Mouse (Mus musculus) midbrain, embryonic 15.5 days (tissue): ENCODE data around the gene Rps2. TPM values are rescaled to one million over a fixed set of nuclear protein-coding genes. Genes with fewer than 3 reads are reported as not detected.
"Not testable (repeated sequence)": the region's sequence is repeated elsewhere in the genome, so short reads cannot be mapped to it uniquely, and the experiment has no call there.

ENCODE experiments used
- ATAC-seq: fragments of 200-750 bp; cut with Nextera tagmentation; replicated peaks from 2 replicates; pipeline ENCODE4 v1.8.0; 2017; ENCODE audit warnings: moderate TSS enrichment
- H3K27ac ChIP-seq: fragments of 300-500 bp; sonication (generic); 2 replicates; pipeline ENCODE4 v1.5.1; 2015; ENCODE audit warnings: mild to moderate bottlenecking, inconsistent platforms
- H3K27me3 ChIP-seq: fragments of 300-500 bp; sonication (generic); replicated peaks from 2 replicates; pipeline ENCODE4 v1.6.1; 2015; ENCODE audit warnings: inconsistent platforms
- H3K36me3 ChIP-seq: fragments of 300-500 bp; sonication (generic); replicated peaks from 2 replicates; pipeline ENCODE4 v1.6.1; 2015; ENCODE audit warnings: inconsistent platforms
- H3K4me1 ChIP-seq: fragments of 300-500 bp; sonication (generic); 2 replicates; pipeline ENCODE4 v1.6.1; 2015; ENCODE audit warnings: inconsistent platforms
- H3K4me2 ChIP-seq: fragments of 300-500 bp; sonication (generic); 2 replicates; pipeline ENCODE4 v1.6.1; 2015; ENCODE audit warnings: inconsistent platforms, mild to moderate bottlenecking, moderate library complexity
- H3K4me3 ChIP-seq: fragments of 300-500 bp; sonication (generic); 2 replicates; pipeline ENCODE4 v1.5.1; 2015; ENCODE audit warnings: mild to moderate bottlenecking, inconsistent platforms
- H3K9ac ChIP-seq: fragments of 300-500 bp; sonication (generic); 2 replicates; pipeline ENCODE4 v1.6.1; 2015; ENCODE audit warnings: mild to moderate bottlenecking, inconsistent platforms
- H3K9me3 ChIP-seq: fragments of 300-500 bp; sonication (generic); 2 replicates; pipeline ENCODE4 v1.6.1; 2016; ENCODE audit warnings: inconsistent platforms
- WGBS: fragments of 180-500 bp; shearing (Covaris S2); methylation state at CpG from one replicate; pipeline ENCODE4 v1.1.7; 2015; ENCODE audit warnings: mixed read lengths; 5-methylcytosine and 5-hydroxymethylcytosine counted together
- polyA plus RNA-seq: library from polyadenylated mRNA; unstranded; fragments of >200 nt; fragmentation: Nextera tagmentation; extraction: Ambion mirVana; gene quantifications from 2 replicates; pipeline ENCODE4 v1.2.1, GENCODE M21; 2015

Rps2 gene
- 706 and 744 TPM in 2 replicates for polyA plus RNA-seq

DNA sequence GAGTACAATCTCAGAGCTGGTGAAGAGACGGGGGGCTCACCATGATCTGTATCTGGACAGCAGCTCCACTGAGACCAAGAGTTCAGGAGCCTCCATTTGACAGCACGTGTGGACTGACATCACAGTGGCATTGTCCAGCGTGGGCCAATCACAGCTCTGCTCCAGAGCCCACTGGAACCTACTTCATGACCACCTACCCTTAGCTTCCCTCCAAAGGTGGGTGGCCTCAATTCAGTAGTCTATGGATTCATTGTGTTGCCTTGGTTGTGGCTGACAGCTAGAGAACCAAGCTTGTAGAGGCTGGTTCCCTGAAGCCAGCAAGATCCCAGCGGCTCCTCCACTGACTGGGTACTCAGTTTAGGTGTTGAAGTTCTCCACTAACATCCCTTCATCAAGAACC is at the start of gene Rps2, which contains the start of gene Rnf151:
Rps2 (plus strand) TSS at position 174 of the 400 bp plus-strand sequence.
Rnf151 (minus strand) TSS at position 121 of the 400 bp plus-strand sequence.
- H3K36me3 ChIP-seq = peaks cover 10% of the 10 kb centered on the region
- H3K4me3 ChIP-seq = peak within 1 kb of the TSS; percentile 77
- H3K4me2 ChIP-seq = peak within 1 kb of the TSS; percentile 72
- no peak within 1 kb of the TSS for H3K9ac ChIP-seq
- no peaks in the 10 kb centered on the region for H3K27me3 ChIP-seq
- 77% methylated on average over 4 of the region's 4 CpGs for WGBS
- H3K4me1 ChIP-seq = peaks cover 28% of the 10 kb centered on the region
- H3K27ac ChIP-seq = no peak within 1 kb of the TSS
- no peak for ATAC-seq
- H3K9me3 ChIP-seq = no peaks in the 10 kb centered on the region

DNA sequence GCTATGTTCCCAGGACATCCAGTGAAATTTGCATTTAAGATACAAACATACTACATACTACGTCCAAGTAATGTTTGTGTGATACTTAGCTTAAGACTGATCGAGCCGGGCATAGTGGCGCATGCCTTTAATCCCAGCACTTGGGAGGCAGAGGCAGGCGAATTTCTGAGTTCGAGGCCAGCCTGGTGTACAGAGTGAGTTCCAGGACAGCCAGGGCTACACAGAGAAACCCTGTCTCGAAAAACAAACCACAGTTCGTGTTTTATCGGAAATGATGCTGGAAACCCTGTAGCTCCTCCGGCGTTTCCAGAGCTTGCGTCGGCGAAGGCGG is 48.7 kb upstream of the Rps2 start:
- not testable (repeated sequence) for H3K27me3 ChIP-seq, H3K9me3 ChIP-seq, H3K36me3 ChIP-seq
- H3K27ac ChIP-seq = peak overlapping the region; percentile 91
- peak; percentile 46 for ATAC-seq
- H3K4me3 ChIP-seq = peak overlapping the region; percentile 90
- H3K4me1 ChIP-seq = peaks cover 31% of the 10 kb centered on the region
- H3K9ac ChIP-seq = peak overlapping the region; percentile 98; the same call in 1 of the 2 replicates
- peak overlapping the region; percentile 88 for H3K4me2 ChIP-seq
- WGBS = 11% methylated on average over 15 of the region's 15 CpGs

DNA sequence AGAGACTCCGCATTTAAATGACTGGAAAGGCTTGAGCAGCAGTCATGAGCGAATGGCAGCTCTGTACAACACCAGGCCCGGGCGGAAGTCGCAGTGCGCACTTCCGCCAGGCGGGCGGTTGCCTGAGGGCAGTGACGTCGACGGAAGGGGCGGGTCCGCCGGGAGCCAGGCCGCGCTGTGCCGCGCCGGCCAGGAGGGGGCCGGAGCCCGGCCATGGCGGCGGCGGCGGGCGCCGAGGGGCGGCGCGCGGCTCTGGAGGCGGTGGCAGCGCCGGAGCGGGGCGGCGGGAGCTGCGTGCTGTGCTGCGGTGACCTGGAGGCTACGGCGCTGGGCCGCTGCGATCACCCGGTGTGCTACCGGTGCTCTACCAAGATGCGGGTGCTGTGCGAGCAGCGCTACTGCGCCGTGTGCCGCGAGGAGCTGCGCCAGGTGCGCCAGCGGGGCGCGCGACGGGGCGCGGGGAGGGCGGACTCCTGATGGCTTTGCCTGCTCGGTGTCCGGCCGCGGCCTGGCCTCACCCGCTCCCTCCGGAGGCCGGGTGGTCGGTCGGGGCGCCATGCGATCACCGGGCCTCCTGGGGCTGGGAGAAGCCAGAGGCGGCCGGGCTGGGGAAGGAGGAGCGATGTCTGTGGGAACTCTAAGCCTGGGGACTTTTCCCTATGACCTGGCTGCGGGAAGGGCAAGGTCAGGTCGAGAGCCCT is 48.2 kb upstream of the Rps2 start, which contains the start of gene Zfp598:
Zfp598 (plus strand) TSS at position 143 of the 701 bp plus-strand sequence.
- H3K4me3 ChIP-seq = peak within 1 kb of the TSS; percentile 90
- ATAC-seq = peak; percentile 97
- under 1% methylated on average over 72 of the region's 80 CpGs for WGBS

DNA sequence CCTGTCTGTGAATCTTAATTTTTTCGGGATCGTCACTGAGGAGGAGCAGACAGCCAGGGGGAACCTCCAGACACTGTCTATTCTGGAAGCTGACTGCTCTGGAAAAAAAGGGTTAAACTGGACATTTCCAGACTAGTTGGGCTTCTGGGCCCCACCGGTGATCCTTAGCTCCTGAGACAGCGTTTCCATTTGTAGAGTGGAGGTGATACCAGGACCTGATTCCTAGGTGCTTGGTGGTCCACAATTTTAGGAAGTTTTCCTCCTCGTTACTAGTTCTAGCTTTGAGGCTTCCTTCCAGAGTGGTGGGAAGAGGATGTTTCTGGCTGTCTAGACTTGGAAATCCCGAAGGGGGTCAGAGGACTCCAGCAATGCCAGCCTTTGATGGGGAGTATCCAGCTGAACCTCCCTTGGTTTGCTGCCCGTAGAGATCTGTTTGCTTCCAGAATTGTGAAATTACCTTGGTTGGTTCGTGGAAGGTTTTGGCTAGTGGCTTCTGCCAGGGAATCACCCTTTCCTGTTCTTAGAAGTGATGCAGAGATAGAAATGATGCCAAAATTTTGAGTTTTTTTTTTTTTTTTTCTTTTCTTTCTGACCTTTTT is 47.6 kb upstream of the Rps2 start:
- H3K4me2 ChIP-seq = peak overlapping the region; percentile 88
- H3K36me3 ChIP-seq = no peaks in the 10 kb centered on the region
- peak overlapping the region; percentile 91 for H3K27ac ChIP-seq
- peak overlapping the region; percentile 90 for H3K4me3 ChIP-seq
- H3K4me1 ChIP-seq = peaks cover 31% of the 10 kb centered on the region
- WGBS = 12% methylated on average over 8 of the region's 8 CpGs
- H3K27me3 ChIP-seq = no peaks in the 10 kb centered on the region
- H3K9ac ChIP-seq = peak overlapping the region; percentile 98
- ATAC-seq = no peak
- H3K9me3 ChIP-seq = no peaks in the 10 kb centered on the region

More for the DNA sequence above, 48.2 kb upstream of the Rps2 start, which contains the start of gene Zfp598:
- Histone ChIP-seq H3K4me1 (peaks cover 31% of the 10 kb centered on the region), H3K27me3 (no peaks in the 10 kb centered on the region), H3K9ac (peak within 1 kb of the TSS; percentile 98), H3K27ac (peak within 1 kb of the TSS; percentile 91), H3K36me3 (no peaks in the 10 kb centered on the region), H3K9me3 (no peaks in the 10 kb centered on the region), H3K4me2 (peak within 1 kb of the TSS; percentile 88)

DNA sequence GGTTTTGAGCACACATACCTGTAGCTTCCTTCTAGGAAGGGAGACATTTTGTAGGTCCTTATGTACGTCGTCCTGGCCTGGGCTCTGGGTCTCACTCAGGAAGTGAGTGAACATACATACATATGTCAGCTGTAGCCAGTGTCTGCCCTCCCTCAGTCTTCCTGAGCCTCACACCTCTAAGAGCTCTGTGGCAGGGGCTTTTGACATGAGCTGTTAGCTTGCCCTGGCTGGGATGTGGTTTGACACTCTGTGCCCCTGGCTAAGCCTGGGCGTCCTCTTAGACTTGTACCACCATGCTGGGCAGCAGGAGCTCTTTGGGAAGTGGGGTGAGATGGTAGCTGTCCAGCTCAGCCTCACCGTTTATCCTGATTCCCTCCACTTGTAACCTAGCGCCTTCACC is 46.6 kb upstream of the Rps2 start:
- Histone ChIP-seq H3K9me3 (no peaks in the 10 kb centered on the region), H3K4me3 (no peak overlapping the region), H3K27me3 (no peaks in the 10 kb centered on the region), H3K27ac (no peak overlapping the region), H3K4me1 (peaks cover 33% of the 10 kb centered on the region), H3K4me2 (peak overlapping the region; percentile 88; the same call in 1 of the 2 replicates), H3K9ac (0 out of 2 replicates have a peak overlapping the region, but pooled peaks have one; percentile 8), H3K36me3 (no peaks in the 10 kb centered on the region)
- WGBS = 76% methylated on average over 5 of the region's 5 CpGs
- ATAC-seq = no peak

DNA sequence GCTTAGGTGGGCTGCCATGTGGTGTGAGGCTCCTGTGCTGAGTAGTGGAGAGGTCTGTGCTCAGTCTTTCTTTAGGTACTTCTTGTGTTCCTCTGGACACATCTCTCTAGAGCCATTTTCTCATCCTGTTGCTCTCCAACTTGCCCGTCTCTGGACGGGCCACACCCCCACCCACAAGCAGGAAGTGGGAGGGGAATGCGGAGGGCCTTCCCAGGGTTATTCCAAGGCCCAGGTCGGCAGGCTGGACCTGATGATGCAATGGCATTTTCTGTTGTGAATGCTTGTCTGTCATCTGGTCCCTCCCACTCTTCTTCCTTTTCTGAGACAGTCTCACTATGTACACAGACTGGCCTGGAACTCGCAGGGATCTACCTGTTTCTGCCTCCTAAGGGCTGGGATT is 45.8 kb upstream of the Rps2 start:
- Histone ChIP-seq H3K4me1 (peaks cover 33% of the 10 kb centered on the region), H3K36me3 (0 out of 2 replicates have a peak, but pooled peaks cover 3% of the 10 kb centered on the region), H3K27ac (no peak overlapping the region), H3K27me3 (no peaks in the 10 kb centered on the region), H3K4me3 (no peak overlapping the region), H3K9ac (no peak overlapping the region), H3K4me2 (no peak overlapping the region; the same call in 1 of the 2 replicates), H3K9me3 (no peaks in the 10 kb centered on the region)
- ATAC-seq = no peak
- WGBS = 44% methylated on average over 5 of the region's 5 CpGs

DNA sequence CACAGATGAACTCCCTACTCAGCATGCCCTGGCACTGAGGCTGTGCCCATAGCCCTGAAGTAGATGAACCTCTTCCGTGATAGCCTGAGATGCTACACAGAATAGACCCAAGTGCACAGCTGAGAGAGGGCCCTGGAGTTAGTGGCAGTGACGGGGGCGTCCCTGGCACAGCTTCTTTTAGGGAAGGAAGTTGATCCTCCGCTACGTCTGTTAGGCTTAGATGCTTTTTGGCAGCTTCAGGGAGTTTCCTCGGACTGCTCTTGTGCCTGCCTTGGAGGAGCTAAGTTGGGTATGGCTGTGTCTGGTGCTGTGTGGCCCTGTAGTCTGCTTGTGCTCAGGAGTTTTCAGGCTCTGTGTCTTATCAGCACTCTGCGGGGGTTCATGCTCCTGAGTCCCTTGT is 43.6 kb upstream of the Rps2 start:
- H3K9ac ChIP-seq = no peak overlapping the region
- H3K9me3 ChIP-seq = no peaks in the 10 kb centered on the region

DNA sequence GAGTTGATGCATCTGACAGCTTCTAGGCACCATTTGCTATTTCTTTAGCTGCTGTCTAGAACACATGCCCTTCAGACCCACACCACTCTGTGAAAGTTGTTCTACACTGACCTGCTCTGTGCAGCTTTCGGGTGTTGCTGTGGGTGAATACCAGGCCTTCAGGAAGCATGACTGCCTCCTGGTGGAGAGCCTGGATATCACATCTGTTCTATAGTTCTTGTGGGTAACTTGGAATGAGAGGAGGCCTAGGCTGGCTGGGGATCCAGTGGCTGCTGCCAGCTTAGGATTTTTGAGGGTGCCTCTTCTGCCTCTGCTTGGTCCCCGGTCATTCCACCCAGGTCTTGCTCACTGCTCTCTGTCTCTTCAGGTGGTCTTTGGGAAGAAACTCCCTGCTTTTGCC is 41.7 kb upstream of the Rps2 start:
- 63% methylated on average over 2 of the region's 2 CpGs for WGBS
- Histone ChIP-seq H3K4me3 (no peak overlapping the region), H3K4me2 (no peak overlapping the region), H3K9me3 (no peaks in the 10 kb centered on the region), H3K27me3 (no peaks in the 10 kb centered on the region), H3K9ac (no peak overlapping the region), H3K36me3 (peaks cover 35% of the 10 kb centered on the region), H3K4me1 (peaks cover 15% of the 10 kb centered on the region), H3K27ac (no peak overlapping the region)
- no peak for ATAC-seq

More for the DNA sequence above, 43.6 kb upstream of the Rps2 start:
- no peak overlapping the region for H3K4me2 ChIP-seq
- ATAC-seq = no peak
- H3K4me3 ChIP-seq = no peak overlapping the region
- peaks cover 26% of the 10 kb centered on the region for H3K4me1 ChIP-seq
- 84% methylated on average over 7 of the region's 7 CpGs for WGBS
- H3K27me3 ChIP-seq = no peaks in the 10 kb centered on the region
- H3K27ac ChIP-seq = no peak overlapping the region
- peaks cover 16% of the 10 kb centered on the region; the same call in 1 of the 2 replicates for H3K36me3 ChIP-seq

DNA sequence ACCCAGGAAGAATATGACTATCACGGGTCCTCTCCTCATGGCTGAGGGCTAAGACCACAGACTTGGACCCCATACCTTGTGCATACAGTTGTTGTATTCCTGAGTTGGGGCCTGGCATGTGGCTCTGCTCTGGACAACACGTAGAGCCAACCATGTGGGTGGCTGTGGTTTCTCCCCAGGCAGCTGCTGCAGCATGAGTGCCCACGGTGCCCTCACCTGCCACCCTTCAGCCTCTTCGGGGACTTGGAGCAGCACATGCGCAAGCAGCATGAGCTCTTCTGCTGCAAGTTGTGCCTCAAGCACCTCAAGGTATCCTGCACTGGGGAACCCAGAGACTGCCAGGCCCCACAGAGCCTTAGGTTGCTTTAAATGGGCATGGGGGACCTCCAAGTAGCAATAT is 41.0 kb upstream of the Rps2 start:
- Histone ChIP-seq H3K4me3 (no peak overlapping the region), H3K36me3 (peaks cover 39% of the 10 kb centered on the region), H3K9ac (no peak overlapping the region), H3K9me3 (no peaks in the 10 kb centered on the region), H3K4me1 (peaks cover 8% of the 10 kb centered on the region), H3K27me3 (no peaks in the 10 kb centered on the region), H3K4me2 (no peak overlapping the region), H3K27ac (no peak overlapping the region)
- WGBS = 97% methylated on average over 5 of the region's 5 CpGs
- no peak for ATAC-seq

DNA sequence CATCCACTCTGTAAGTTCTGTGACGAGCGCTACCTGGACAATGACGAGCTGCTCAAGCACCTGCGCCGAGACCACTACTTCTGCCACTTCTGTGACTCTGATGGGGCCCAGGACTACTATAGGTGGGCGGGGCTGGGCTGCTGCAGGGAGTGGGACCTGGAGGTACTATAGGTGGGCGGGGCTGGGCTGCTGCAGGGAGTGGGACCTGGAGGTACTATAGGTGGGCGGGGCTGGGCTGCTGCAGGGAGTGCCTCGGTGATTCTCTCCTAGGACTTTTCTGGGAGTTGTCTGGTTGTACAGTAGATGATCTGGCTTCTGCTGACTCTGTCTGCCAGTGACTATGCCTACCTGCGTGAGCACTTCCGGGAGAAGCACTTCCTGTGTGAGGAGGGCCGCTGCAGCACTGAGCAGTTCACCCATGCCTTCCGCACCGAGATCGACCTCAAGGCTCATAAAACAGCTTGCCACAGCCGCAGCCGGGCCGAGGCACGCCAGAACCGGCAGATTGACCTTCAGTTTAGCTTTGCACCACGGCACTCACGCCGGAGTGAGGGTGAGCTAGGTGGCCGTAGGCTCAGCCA is 40.3 kb upstream of the Rps2 start:
- peaks cover 39% of the 10 kb centered on the region for H3K36me3 ChIP-seq
- H3K4me2 ChIP-seq = no peak overlapping the region
- WGBS = 92% methylated on average over 24 of the region's 24 CpGs
- no peak overlapping the region for H3K4me3 ChIP-seq
- H3K4me1 ChIP-seq = peaks cover 2% of the 10 kb centered on the region; the same call in 1 of the 2 replicates
- no peaks in the 10 kb centered on the region for H3K27me3 ChIP-seq
- no peak for ATAC-seq
- no peak overlapping the region for H3K27ac ChIP-seq
- H3K9ac ChIP-seq = no peak overlapping the region
- H3K9me3 ChIP-seq = no peaks in the 10 kb centered on the region

DNA sequence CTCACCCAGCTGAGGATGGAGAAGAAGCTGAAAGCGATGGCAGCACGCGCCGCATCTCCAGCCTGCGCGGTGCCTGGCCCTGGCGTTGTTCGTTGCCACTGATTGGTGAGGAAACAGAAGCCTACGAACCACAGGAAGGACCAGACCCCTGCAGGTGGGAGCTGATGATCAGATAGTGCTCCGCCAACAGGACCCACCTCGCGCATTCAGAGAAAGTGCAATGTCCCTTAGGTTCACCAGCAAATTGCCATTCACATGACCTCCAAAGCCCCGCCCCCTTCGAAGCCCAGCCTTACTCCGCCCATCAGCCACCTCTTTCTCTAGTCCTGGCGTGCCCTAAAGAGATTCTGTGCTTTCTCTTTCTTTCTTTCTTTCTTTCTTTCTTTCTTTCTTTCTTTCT is 31.4 kb upstream of the Rps2 start:
- H3K4me3 ChIP-seq = no peak overlapping the region
- no peak overlapping the region for H3K9ac ChIP-seq
- 24% methylated on average over 16 of the region's 16 CpGs for WGBS
- no peak overlapping the region for H3K4me2 ChIP-seq
- no peak for ATAC-seq
- H3K27me3 ChIP-seq = peaks cover 7% of the 10 kb centered on the region
- H3K27ac ChIP-seq = no peak overlapping the region
- H3K4me1 ChIP-seq = peaks cover 35% of the 10 kb centered on the region
- H3K9me3 ChIP-seq = no peaks in the 10 kb centered on the region
- peaks cover 1% of the 10 kb centered on the region for H3K36me3 ChIP-seq

DNA sequence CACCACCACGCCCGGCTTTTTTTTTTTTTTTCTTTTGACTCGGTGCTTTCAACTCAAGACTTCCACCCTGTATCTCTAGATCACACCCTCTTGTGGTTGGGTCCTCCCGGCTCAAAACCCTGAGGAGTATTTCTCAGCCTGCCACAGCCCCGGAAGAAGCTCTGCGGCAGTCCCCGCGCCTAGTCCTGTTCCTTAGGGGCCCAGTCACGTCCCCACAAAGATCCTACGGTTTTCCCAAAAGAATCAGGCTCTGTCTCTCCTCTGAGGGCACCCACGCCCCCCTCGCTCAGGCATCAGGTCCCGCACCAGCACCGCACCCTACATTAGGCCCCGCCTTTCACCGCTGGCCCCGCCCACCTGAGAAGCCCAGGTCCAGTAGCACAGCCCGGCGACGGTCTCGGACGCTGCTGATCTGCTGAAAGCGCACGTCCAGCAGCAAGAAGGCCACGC is 30.7 kb upstream of the Rps2 start:
- H3K27me3 ChIP-seq = peaks cover 7% of the 10 kb centered on the region
- ATAC-seq = no peak
- WGBS = 3% methylated on average over 25 of the region's 25 CpGs
- peak overlapping the region; percentile 81 for H3K4me3 ChIP-seq
- H3K4me1 ChIP-seq = peaks cover 35% of the 10 kb centered on the region
- no peak overlapping the region for H3K27ac ChIP-seq
- no peaks in the 10 kb centered on the region for H3K9me3 ChIP-seq
- H3K4me2 ChIP-seq = peak overlapping the region; percentile 63
- H3K36me3 ChIP-seq = no peaks in the 10 kb centered on the region
- H3K9ac ChIP-seq = peak overlapping the region; percentile 42
